Mouse (Mus musculus) lung, postnatal 25 days (tissue): ENCODE measurements around the gene Kti12.

Experiments
- DNase-seq: peaks from one replicate; pipeline ENCODE4 v3.0.0; 2022; ENCODE audit warnings: low spot score

Kti12 gene

GRCm38 (mm10) chr4:108869730-108870374, 22.3 kb downstream of the Kti12 start:
- DNase-seq = peak; percentile 88

DNA sequence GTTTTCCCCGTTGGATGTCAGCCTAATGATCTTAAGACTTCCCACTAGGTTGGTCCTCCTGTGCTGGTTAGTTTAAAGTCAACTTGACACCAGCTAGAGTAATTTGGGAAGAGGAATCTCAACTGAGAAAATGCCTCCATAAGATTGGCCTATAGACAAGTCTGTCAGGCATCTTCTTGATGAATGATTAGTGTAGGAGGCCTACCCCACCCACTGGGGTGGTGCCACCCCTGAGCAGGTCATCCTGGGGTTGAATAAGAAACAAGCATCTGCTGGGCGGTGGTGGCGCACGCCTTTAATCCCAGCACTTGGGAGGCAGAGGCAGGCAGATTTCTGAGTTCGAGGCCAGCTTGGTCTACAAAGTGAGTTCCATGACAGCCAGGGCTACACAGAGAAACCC, 26.2 kb downstream of the Kti12 start:
- no peak for DNase-seq

DNA sequence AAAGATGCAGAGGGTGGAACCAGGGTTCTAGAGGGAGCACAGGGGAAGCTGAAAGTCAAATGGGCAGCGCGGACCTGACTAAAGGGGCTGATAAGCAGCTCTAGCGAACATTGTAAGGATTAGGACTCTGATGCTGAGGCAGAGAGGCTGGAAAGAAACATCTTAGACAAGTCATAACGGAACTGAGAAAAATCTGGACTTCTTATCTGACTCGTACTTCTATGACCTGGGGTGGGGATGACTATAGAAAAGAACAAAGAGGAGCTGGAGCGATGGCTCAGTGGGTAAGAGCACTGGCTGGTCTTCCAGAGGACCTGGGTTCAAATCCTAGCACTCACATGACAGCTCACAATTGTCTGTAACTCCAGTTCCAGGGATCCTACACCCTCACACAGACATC, 30.3 kb downstream of the Kti12 start:
- DNase-seq = no peak

DNA sequence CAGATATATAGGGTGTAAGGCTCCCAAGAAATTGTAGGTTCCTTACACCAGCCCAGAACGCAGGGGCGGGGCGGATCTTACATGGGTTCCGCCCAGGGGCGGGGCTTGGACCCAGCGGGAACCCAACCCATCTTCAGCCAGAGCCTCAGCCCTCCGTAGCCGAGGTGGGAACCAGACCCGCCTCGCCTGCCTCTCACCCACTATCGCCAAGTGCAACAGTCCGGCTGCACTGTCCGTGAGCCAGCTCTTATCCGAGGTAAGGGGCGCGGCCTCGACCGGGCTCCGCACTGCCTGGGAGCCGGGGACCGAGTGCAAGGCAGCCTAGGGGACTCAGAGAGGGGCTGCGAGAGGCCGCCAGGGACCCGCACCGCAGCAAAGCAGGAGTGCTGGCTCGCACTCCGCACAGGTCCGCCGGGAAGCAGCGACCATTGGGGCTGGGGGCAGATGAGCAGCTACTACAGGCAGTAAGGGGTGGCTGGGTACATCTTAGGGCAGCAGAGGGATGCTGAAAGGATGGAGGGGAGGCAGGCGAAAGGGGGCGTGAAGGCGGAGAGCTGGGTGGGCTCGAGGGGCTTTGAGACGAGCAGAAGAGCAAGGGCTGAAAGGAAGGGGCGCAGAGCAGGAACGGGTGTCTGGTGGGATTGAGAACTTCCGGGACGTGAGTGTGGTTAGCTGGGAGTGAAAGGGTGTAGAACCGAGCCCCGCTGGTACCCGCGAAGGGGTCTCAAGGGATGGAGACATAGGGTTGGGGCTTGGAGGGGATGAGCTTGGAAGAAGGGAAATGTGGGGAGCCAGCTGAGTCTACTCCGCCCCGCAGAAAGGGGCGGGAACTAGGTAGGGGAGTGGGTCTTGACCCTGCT, 31.6 kb downstream of the Kti12 start, which contains the start of gene Rab3b:
TSS of gene Rab3b (plus strand) at position 101 of the 860 bp plus-strand sequence.
- peak; percentile 41 for DNase-seq

GRCm38 (mm10) chr4:108883815-108884214, 36.2 kb downstream of the Kti12 start:
- DNase-seq = no peak

GRCm38 (mm10) chr4:108887456-108887855, 39.9 kb downstream of the Kti12 start:
- no peak for DNase-seq

DNA sequence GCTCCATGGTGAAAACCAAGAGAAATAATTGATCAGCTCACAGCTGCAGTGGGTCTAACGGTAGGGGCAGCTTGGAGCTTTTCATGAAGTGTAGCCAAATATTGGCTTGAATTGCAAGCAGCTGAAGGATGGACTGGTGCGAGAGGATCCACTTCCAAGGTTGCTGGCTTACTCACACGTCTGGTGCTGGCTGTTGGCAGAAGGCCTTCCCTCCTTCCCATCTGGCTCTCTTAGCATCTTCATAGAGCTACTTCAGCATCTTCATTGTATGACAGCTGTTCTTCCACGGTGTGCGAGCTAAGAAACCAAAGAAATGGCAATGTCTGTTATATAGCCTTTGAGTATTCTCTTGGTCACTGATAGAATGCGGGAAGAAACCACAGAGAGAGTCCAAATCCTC, 43.3 kb downstream of the Kti12 start:
- no peak for DNase-seq
